Mouse (Mus musculus) MEL (cell line): ENCODE measurements around the gene Foxn1. TPM values are rescaled to one million over a fixed set of nuclear protein-coding genes. Genes with fewer than 3 reads are reported as not detected.

Experiments
- DNase-seq: peaks from one replicate; pipeline ENCODE4 v3.0.0; 2011; ENCODE audit warnings: low read depth, low spot score
- H3K27ac ChIP-seq: 2 replicates; pipeline ENCODE4 v1.5.1; 2012; ENCODE audit warnings: low read depth, mild to moderate bottlenecking, control low read depth, low read length, moderate library complexity; ENCODE audit not compliant: control insufficient read depth
- H3K27me3 ChIP-seq, 2 experiments: fragments of 150-350 bp in 1 of 2; sonication (generic) in 1 of 2; 2 replicates each; pipeline ENCODE4 v1.6.1; 2012; ENCODE audit warnings: low read length in 2 of 2, mild to moderate bottlenecking in 2 of 2, improper control_type of control experiment in 1 of 2, moderate library complexity in 1 of 2; ENCODE audit not compliant: insufficient read depth in 2 of 2, control insufficient read depth in 1 of 2
- H3K36me3 ChIP-seq, 2 experiments: 2 replicates each; pipeline ENCODE4 v1.6.1; 2012 to 2014; ENCODE audit warnings: low read length in 2 of 2, improper control_type of control experiment in 1 of 2, inconsistent platforms in 1 of 2, mild to moderate bottlenecking in 1 of 2; ENCODE audit not compliant: insufficient read depth in 2 of 2, control insufficient read depth in 1 of 2
- H3K4me1 ChIP-seq, 2 experiments: fragments of 150-350 bp in 1 of 2; sonication (generic) in 1 of 2; 2 replicates each; pipeline ENCODE4 v1.6.1; 2012; ENCODE audit warnings: low read length in 2 of 2, improper control_type of control experiment in 1 of 2, mild to moderate bottlenecking in 1 of 2; ENCODE audit not compliant: insufficient read depth in 2 of 2, control insufficient read depth in 1 of 2
- H3K4me3 ChIP-seq, 2 experiments: fragments of 150-350 bp in 1 of 2; sonication (generic) in 1 of 2; 2 replicates each; pipeline ENCODE4 v1.5.1; 2012; ENCODE audit warnings: low read depth in 2 of 2, low read length in 2 of 2, mild to moderate bottlenecking in 2 of 2, moderate library complexity in 2 of 2, control low read depth in 1 of 2, improper control_type of control experiment in 1 of 2; ENCODE audit not compliant: control insufficient read depth in 1 of 2, insufficient read depth in 1 of 2
- H3K79me2 ChIP-seq: 2 replicates; pipeline ENCODE4 v1.6.1; 2012; ENCODE audit warnings: mild to moderate bottlenecking, low read length, moderate library complexity; ENCODE audit not compliant: control insufficient read depth, poor library complexity, insufficient read depth
- H3K9ac ChIP-seq: 2 replicates; pipeline ENCODE4 v1.6.1; 2012; ENCODE audit warnings: low read depth, mild to moderate bottlenecking, control low read depth, low read length, moderate library complexity; ENCODE audit not compliant: control insufficient read depth, poor library complexity, severe bottlenecking
- H3K9me3 ChIP-seq: fragments of 150-350 bp; sonication (generic); replicated peaks from 2 replicates; pipeline ENCODE4 v1.6.1; 2012; ENCODE audit warnings: mild to moderate bottlenecking, low read length, improper control_type of control experiment, moderate library complexity; ENCODE audit not compliant: insufficient read depth
- CHD1 ChIP-seq: IDR thresholded peaks from 2 replicates; pipeline ENCODE4 v1.6.1; 2012; ENCODE audit warnings: low read depth, mild to moderate bottlenecking, inconsistent platforms, low read length, improper control_type of control experiment
- CHD2 ChIP-seq: IDR thresholded peaks from 2 replicates; pipeline ENCODE4 v1.6.1; 2011; ENCODE audit warnings: low read length, improper control_type of control experiment
- ELF1 ChIP-seq: IDR thresholded peaks from 2 replicates; pipeline ENCODE4 v1.6.1; 2014; ENCODE audit warnings: low read depth, mild to moderate bottlenecking, inconsistent platforms, low read length, improper control_type of control experiment, moderate library complexity
- EP300 ChIP-seq, 2 experiments: IDR thresholded peaks; 2 replicates each; pipeline ENCODE4 v1.6.1; 2011; ENCODE audit warnings: improper control_type of control experiment in 2 of 2, low read length in 2 of 2, low read depth in 1 of 2, mild to moderate bottlenecking in 1 of 2
- GABPA ChIP-seq: IDR thresholded peaks from 2 replicates; pipeline ENCODE4 v1.6.1; 2012; ENCODE audit warnings: low read depth, mild to moderate bottlenecking, inconsistent platforms, low read length, improper control_type of control experiment, moderate library complexity
- GATA1 ChIP-seq: IDR thresholded peaks from 2 replicates; pipeline ENCODE4 v1.6.1; 2011; ENCODE audit warnings: low read depth, low read length, improper control_type of control experiment
- MAFK ChIP-seq: IDR thresholded peaks from 2 replicates; pipeline ENCODE4 v1.6.1; 2011; ENCODE audit warnings: low read depth, mild to moderate bottlenecking, low read length, improper control_type of control experiment, borderline replicate concordance
- MAZ ChIP-seq: IDR thresholded peaks from 2 replicates; pipeline ENCODE4 v1.6.1; 2012; ENCODE audit warnings: low read depth, mild to moderate bottlenecking, inconsistent platforms, low read length, improper control_type of control experiment
- MYC ChIP-seq: IDR thresholded peaks from 2 replicates; pipeline ENCODE4 v1.6.1; 2011; ENCODE audit warnings: low read depth, mild to moderate bottlenecking, low read length, improper control_type of control experiment, moderate library complexity
- NELFE ChIP-seq: IDR thresholded peaks from 2 replicates; pipeline ENCODE4 v1.6.1; 2011; ENCODE audit warnings: low read depth, low read length, improper control_type of control experiment
- RAD21 ChIP-seq: IDR thresholded peaks from 2 replicates; pipeline ENCODE4 v1.6.1; 2011; ENCODE audit warnings: mild to moderate bottlenecking, low read depth, low read length, improper control_type of control experiment
- RCOR1 ChIP-seq: IDR thresholded peaks from 2 replicates; pipeline ENCODE4 v1.6.1; 2012; ENCODE audit warnings: low read depth, mild to moderate bottlenecking, inconsistent platforms, low read length, improper control_type of control experiment
- SIN3A ChIP-seq: IDR thresholded peaks from 2 replicates; pipeline ENCODE4 v1.6.1; 2012; ENCODE audit warnings: low read length, improper control_type of control experiment, inconsistent platforms
- TAL1 ChIP-seq: IDR thresholded peaks from 2 replicates; pipeline ENCODE4 v1.6.1; 2012; ENCODE audit warnings: mild to moderate bottlenecking, inconsistent platforms, low read length, moderate library complexity, mixed read lengths
- USF1 ChIP-seq: IDR thresholded peaks from 2 replicates; pipeline ENCODE4 v1.6.1; 2014; ENCODE audit warnings: low read depth, mild to moderate bottlenecking, inconsistent platforms, low read length, improper control_type of control experiment, moderate library complexity
- ZC3H11A ChIP-seq: IDR thresholded peaks from 2 replicates; pipeline ENCODE4 v1.6.1; 2012; ENCODE audit warnings: low read depth, mild to moderate bottlenecking, inconsistent platforms, low read length, improper control_type of control experiment
- ZKSCAN1 ChIP-seq: IDR thresholded peaks from 2 replicates; pipeline ENCODE4 v1.6.1; 2012; ENCODE audit warnings: low read depth, mild to moderate bottlenecking, inconsistent platforms, low read length, improper control_type of control experiment, moderate library complexity
- ZMIZ1 ChIP-seq: IDR thresholded peaks from 2 replicates; pipeline ENCODE4 v1.6.1; 2012; ENCODE audit warnings: low read depth, mild to moderate bottlenecking, inconsistent platforms, low read length, improper control_type of control experiment, moderate library complexity
- ZNF384 ChIP-seq: IDR thresholded peaks from 2 replicates; pipeline ENCODE4 v1.6.1; 2012; ENCODE audit warnings: low read depth, mild to moderate bottlenecking, inconsistent platforms, low read length, improper control_type of control experiment
- polyA plus RNA-seq, 2 experiments: library from polyadenylated mRNA; stranded (reverse) in 1 of 2; unstranded in 1 of 2; fragments of >175 nt in 1 of 2; fragments of >200 nt in 1 of 2; gene quantifications; 2 replicates each; pipeline versions ENCODE4 v1.2.1 to v1.2.4; 2012; ENCODE audit warnings: low replicate concordance in 2 of 2, low read depth in 1 of 2; ENCODE audit not compliant: insufficient read length in 2 of 2, insufficient read depth in 1 of 2, missing spikeins in 1 of 2
- total RNA-seq: library from RNA; depleted of rRNA; stranded (reverse); fragments of 300-350 nt; gene quantifications from 2 replicates; pipeline ENCODE4 v1.2.3, GENCODE M21; 2012

Foxn1 gene
- total and polyA plus RNA-seq, 3 experiments, result not detected

GRCm38 (mm10) chr11:78382286-78382685, 4.1 kb downstream of the Foxn1 start:
- H3K9me3 ChIP-seq, result no peaks in the 10 kb centered on the region
- no peak for DNase-seq
- H3K36me3 ChIP-seq, result no peaks in the 10 kb centered on the region
- no peak overlapping the region for H3K4me3 ChIP-seq
- no peak overlapping the region for H3K9ac ChIP-seq
- no peak overlapping the region for H3K27ac ChIP-seq
- H3K79me2 ChIP-seq, result no peaks in the 10 kb centered on the region
- no peak for TF ChIP-seq RAD21
- no peak for TF ChIP-seq MAZ
- TF ChIP-seq MYC, result no peak
- TF ChIP-seq ZC3H11A, result no peak
- no peak for TF ChIP-seq ZKSCAN1
- TF ChIP-seq ZNF384, result no peak
- TF ChIP-seq CHD2, result no peak
- no peak for TF ChIP-seq MAFK
- no peak for TF ChIP-seq ZMIZ1
- no peak for TF ChIP-seq ELF1
- TF ChIP-seq USF1, result no peak
- TF ChIP-seq EP300 (IDR thresholded peaks at IDR 0.05; ENCODE audit: low read depth in 1 of 2, low read length in 2 of 2), result no peak
- no peak for TF ChIP-seq TAL1
- TF ChIP-seq GATA1, result no peak
- TF ChIP-seq GABPA, result no peak
- TF ChIP-seq RCOR1, result no peak
- H3K27me3 ChIP-seq, result peaks cover 30 to 41% of the 10 kb centered on the region in 2 experiments
- no peaks in the 10 kb centered on the region for H3K4me1 ChIP-seq

GRCm38 (mm10) chr11:78380996-78381395, 5.4 kb downstream of the Foxn1 start:
- H3K27ac ChIP-seq, result no peak overlapping the region
- H3K36me3 ChIP-seq, result no peaks in the 10 kb centered on the region
- TF ChIP-seq CHD1, result no peak
- no peak overlapping the region for H3K4me3 ChIP-seq
- H3K9ac ChIP-seq, result no peak overlapping the region
- H3K79me2 ChIP-seq, result no peaks in the 10 kb centered on the region
- no peaks in the 10 kb centered on the region for H3K9me3 ChIP-seq
- no peaks in the 10 kb centered on the region for H3K4me1 ChIP-seq
- peaks cover 33 to 41% of the 10 kb centered on the region in 2 experiments for H3K27me3 ChIP-seq
- DNase-seq, result no peak

- H3K27me3 ChIP-seq, result peaks cover 33 to 38% of the 10 kb centered on the region in 2 experiments
- no peaks in the 10 kb centered on the region for H3K9me3 ChIP-seq
- no peak overlapping the region for H3K9ac ChIP-seq
- no peaks in the 10 kb centered on the region for H3K79me2 ChIP-seq
- no peak for TF ChIP-seq MYC
- no peak for TF ChIP-seq USF1
- TF ChIP-seq RCOR1, result no peak
- TF ChIP-seq ZNF384, result no peak
- TF ChIP-seq SIN3A, result no peak
- TF ChIP-seq NELFE, result no peak
- TF ChIP-seq CHD1, result no peak
- TF ChIP-seq ELF1, result no peak
- TF ChIP-seq EP300 (IDR thresholded peaks at IDR 0.05; ENCODE audit: low read depth in 1 of 2, low read length in 2 of 2), result no peak
- TF ChIP-seq GATA1, result no peak
- H3K36me3 ChIP-seq, result no peaks in the 10 kb centered on the region
- no peaks in the 10 kb centered on the region for H3K4me1 ChIP-seq
- H3K4me3 ChIP-seq, result no peak overlapping the region
- H3K27ac ChIP-seq, result no peak overlapping the region
- DNase-seq, result no peak
Observed at GRCm38 (mm10) chr11:78380351-78380750, 6.0 kb downstream of the Foxn1 start.
